Mouse (Mus musculus) adrenal gland, adult (tissue): ENCODE measurements at regions not wholly inside any gene's neighbourhood (a gene's known extent, or its start where the extent isn't known, plus 50 kb on each side); places are given as distances from the start of the nearest gene placed in this dataset.

ENCODE experiments used
- DNase-seq, 2 experiments: peaks; one replicate each; pipeline ENCODE4 v3.0.0; 2022 to 2023; ENCODE audit warnings: low spot score in 1 of 2; ENCODE audit not compliant: inconsistent age in 2 of 2

DNA sequence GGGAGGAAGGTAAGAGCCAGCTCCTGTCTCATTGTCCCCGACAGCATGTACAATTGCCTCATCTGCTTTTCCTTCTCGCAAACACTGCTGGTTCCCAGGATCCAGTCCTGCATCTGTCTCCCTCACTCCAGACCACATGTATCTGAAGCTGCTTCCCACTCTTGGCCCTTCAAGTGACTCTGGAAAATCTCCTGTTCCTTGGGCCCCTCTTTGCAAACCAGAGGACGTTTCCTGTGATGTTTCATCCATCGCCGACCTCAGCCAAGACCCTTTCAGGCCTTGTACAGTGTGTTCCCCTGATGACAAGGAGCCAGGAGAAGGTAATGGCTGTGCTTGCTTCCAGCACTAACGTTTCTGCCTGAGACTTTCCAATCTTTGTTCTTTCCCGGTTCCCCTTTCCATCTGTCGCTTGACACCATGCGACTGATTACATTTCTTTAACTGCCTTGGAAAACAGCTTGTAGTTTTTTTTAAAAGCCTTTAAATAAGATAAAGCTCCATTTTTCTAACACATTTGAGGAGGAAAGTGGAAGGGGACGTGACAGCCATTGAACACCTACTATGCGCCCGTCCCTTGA, 408.2 kb upstream of the Zmiz1 start:
- no peak for DNase-seq

DNA sequence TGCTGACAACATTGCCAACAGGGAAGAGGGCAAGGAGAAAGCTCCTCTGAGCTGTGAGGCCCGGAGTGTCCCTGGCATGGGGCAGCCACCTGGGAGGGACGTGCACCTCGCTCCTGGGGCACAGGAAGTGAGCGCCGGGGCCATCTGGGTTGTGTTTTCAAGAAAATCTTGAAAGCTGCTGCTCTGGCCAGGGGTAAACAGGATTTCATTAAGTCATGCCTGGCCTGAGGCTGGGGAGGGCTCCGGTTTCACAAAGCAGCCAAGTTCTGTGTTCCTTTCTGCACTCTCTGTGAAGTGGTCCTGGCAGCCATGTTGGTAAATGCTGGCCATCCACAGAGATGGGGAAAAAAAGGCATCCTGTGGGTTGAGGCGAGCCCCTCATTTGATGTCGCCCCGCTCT, 406.8 kb upstream of the Zmiz1 start:
- no peak for DNase-seq

DNA sequence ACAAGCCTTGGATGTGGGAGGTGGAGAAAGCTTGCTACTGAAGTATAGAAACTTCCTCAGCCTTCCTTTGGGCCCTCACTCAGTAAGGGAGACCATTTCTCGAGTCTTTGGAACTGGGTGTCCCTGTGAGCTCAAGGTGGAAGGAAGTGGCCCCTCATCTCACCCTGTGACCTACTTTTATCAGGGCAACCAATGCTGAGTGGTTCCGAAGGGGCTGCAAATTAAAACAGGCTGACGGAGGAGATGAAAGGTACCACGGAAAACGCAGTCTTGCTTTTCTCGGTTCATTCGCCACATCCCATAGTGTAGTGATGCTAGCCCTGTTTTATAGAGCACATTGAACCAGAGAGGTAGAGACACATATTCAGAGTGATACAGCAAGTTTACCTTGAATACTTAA, 399.6 kb upstream of the Zmiz1 start:
- DNase-seq, result no peak

DNA sequence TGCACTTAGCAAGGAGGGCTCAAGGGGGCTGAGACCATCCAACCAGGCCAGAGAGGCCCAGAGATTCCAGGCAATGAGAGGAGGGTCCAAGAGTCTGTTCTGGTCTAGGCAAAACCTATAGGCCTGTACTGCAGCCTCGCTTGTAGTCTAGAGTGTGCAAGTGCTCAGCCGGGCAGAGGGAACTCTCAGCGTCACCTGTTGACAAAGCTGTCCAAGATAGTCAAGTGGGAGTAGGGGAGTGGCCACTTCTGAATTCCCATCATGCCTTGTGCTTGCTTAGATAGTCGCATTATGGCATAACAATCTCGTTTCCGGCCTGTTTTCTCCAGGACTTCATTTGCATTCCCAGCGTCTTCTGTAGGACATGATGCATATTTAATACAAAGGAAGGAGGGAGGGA, 398.7 kb upstream of the Zmiz1 start:
- no peak for DNase-seq

DNA sequence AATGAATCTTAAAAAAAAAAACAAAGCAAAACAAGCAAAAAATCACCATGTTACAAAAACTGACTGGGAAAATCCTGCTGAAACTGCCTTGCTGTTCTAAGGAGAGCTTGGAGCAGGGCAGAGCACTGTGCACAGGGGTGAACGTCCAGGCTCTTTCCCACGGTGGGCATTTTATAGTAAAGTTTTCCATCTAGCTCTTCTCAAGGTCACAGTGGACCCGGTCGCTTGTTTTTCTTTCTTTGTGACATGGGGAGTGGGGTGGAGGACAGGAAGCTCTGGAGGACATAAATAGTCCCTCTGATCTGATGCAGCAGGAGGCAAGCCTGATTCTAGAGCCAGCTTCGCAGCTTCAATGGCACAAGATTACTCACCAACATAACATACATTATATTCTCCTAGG, 395.9 kb upstream of the Zmiz1 start:
- DNase-seq, result no peak

DNA sequence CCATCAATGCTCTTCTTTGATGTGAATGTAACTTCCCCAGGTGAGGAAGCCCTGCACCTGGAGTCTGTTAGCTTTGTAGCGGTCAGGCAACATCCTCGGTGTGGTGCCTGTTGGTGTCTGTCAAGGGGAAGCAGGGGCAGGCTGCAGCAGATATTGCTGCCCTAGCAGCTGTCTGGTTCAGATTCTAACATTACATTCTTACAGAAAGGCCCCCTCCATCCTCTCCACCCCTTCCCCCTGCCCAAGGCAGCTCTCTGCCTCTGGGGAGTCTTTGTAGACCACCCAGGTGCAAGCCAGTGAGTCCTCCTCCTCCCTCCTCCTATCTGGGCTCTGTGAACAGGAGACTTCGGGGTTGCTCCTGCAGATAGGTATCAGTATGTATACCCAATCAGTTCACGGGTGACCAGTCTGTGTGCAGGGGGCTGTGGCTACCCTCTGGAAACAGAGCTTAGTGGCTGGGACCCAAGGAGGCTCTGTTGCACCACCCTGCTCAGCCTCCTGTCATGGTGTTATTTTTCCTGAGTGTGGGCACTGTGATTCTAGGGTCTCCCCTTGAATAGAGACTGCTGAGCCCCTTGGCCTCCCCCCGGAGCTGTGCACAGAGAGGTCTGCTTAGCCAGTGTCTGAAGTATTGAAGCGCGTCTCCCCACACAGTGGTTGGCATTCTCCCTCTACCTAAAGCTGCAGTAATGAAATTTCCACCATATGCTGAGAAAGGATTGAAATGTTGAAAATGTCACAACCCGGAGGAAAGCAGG, 394.6 kb upstream of the Zmiz1 start:
- no peak for DNase-seq

DNA sequence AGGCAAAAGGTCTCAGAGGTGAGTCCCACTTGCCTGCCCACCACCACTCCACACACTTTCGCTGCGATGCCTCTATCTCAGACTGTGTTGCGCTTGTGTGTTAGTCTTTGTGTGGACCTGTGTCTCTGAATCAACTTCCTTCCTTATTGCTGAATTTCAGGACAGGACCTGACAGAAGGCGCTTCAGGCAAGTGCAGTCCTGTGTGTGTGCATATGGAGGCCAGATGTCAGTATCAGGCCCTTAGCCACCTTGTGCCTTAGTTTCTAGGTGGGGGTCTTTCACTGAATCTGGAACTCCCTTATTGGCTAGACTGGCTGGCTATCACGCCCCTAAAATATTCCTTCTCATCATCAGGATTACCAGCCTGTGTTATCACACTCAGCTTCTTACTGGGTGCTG, 391.6 kb upstream of the Zmiz1 start:
- no peak for DNase-seq

DNA sequence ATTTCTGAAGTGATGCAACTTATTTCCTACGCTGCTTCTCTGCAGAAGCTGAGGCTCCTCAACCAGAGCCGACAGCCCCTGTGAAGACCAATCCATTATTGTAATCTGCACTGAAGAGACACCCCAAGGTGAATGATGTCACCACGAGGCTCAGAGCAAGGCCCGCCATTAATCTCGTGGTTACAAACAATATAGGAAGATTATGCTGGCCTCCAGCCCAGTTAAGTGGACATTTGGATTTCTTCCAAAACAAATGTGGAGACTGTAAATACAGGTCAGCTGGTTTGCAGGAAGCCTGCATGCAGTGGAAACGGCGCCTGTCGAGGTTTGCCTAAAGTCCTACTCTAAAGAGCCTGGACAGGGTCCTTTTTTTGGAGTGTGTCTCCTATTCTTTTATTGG, 390.6 kb upstream of the Zmiz1 start:
- DNase-seq, result peak; percentile 82 to 93

DNA sequence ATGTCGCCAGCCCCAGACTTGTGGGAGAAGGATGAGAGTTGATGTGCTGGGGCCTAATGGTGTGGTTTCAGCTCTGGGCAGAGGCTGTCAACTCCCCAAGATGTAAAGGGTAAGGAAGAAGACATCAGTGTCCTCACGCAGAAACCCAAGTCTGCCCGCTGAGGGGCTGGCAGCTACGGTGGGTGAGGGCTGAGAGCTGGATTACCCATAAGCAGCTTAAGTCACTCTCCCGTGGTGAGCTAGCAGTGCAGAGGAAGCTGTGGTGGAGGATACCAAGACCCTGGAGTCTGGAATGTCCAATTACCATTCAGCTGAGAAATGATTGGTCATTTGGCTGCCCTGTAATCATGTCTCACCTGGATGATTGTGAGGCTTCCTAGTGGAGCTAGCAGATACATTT, 385.8 kb upstream of the Zmiz1 start:
- DNase-seq, result no peak

DNA sequence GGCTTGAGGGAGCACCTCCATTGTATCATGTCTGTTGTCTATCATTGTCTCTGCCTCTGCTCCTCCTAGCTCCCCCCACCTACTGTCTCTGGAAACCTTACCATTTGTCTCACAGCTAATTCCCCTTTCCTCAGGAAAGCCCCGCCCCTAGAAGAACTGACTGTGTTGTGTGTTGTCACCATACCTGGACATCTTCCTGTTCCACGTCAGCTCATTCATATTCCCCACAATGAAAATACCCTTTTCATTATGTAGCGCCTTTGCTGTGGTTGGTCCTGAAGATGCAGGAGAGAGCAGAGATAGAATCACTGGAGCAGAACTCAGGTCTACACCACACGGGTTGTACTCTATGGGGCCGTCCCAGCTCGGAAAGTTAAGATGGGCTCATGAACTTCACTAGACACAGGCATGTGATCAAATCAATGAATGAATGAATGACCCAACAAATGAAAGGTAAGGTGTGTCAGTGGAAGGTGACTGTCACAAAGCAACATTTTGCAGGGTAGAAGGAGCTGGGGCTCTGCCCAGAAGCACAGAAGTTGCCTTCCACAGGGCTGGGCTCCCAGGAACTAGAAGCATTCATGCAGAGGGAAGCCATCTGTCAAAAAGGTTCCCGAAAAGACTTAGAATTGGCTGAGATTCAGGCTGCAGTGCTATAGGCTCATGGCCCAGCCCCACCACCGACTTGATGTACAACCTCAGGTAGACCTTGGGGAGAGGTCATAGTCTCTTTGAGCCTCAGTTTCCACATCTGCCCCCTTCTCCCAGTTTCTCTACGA, 384.8 kb upstream of the Zmiz1 start:
- DNase-seq, result no peak

DNA sequence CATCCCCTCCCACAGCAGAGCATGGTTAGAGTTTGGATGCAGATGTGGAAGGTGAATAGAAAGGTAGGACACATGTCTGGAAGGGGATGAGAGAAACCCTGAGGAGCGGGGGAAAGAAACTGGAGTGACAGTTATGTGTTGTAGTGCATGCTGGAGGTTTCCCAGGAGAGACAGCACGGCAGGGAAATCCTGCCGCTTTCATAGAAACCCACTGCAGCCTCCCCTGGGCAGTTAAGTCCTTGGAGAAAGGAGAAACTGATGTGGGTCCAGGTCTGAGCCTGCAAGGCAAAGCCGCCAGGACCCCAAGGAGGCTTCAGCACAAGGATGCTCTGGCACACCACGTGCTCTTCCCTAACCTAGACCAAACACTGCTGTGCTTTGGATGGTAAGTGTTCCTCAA, 384.1 kb upstream of the Zmiz1 start:
- no peak for DNase-seq

DNA sequence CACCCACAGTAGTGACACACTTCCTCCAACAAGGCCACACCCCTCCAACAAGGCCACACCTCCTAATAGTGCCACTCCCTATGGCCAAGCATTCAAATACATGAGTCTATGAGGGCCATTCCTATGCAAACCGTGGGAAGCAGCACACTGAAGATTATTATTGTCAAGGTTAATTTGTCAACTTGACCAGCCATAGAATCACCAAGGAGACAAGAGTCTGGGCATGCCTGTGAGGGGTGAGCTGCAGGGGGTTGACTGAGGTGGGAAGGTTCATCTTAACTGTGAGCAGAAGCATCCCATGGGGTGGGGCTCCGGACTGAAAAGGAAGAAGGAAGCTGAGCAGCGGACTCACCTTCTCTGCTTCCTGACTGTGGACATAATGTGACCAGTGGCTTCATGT, 378.6 kb upstream of the Zmiz1 start:
- no peak for DNase-seq

DNA sequence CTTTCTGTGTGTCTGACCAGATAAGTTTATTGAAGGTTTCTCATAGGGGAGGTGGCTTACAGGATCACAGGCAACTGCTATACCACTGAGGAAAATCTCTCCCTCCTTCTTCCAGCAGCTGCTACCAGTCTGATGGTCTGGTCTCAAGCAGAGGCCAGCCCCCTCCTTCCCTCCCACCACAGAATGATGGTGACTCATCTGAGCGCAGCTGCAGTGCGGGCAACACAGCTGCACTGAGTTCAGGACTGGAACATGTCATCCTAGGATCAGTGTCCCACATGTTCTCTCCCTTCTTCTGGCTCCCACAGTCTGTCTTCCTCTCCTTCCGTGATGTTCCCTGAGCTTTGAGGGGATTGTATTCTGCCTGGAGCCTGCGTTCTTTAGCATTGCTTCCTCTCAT, 375.1 kb upstream of the Zmiz1 start:
- DNase-seq, result no peak

DNA sequence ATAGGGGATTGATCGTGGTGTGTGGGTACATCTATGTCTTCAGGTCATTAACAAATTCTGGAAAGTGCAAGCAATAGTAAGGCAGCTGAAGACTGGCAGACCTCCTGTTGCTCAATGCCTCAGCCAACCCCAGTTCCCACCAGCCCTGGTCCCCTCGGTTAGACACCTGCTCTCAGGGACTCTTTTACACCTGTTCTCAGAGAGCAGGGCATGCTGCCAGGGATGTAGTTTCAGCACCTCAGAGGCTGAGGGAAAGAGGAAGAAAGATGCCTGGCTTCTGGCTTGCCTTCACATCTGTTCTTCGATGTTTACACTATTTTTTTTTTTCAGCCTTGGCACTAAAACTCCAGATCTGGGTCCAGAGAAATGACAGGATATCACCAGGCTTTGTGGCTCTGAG, 362.2 kb upstream of the Zmiz1 start:
- no peak for DNase-seq

DNA sequence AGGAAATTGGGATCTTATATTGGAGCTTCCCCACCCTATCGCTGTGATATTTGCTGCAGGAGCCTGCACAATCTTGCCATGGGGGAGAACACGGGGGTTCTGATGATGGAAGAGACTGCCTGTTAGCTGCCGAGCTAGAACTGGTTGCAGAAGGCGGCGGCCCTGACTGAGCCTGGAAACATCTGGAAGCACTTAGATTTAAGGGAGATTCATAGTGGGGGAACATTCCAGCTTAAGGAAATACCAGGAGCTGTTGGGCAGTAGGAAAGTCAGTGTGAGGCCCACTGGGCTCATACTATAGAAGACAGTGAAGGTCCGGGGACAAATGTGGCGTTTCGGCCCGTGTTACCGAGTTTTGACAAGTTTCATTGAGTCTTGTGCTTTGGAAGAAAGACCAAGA, 353.6 kb upstream of the Zmiz1 start:
- DNase-seq, result no peak

DNA sequence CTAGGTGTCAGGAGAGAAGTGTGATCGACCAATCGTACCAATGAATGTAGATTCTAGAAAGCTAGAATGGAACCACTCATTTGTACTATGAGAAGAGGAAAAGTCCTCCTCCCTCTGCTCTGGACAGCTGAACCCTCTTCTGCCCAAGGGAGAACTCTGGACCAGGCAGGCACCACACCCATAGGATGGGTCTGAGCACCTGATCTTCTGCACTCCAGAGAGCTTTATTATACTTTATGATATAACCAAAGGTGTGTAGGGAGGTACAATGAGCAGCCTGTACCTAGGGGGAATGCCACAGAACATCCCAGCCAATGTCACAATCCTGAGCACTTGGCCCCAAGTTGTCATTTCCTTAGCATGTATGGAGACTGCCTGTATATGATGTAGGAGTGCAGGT, 352.5 kb upstream of the Zmiz1 start:
- no peak for DNase-seq

DNA sequence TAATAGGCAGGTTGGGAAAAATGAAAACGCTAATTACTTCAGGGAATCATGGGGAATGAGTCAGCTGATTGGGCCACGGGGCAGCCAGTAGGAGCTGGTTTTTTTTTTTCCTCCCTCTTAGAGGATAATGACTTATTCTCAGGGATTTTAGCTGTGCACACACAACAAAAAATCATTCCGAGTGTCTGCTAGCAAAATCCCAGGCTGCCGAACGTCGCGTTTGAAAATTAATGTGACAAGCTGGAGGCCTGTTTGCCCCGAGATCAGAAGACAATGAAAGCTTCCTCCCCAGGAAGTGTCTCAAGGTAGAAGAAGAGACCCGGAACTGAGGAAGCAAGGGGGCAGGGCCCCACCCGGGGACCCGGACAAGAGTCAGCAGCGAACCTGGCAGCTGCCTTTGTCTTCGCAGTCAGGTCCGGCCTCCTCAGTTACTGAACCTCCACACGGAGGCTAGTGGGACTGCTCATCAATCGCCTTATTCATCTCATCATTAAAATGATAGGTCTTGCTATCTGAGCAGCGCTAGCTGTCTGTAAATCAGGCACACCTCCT, 350.8 kb upstream of the Zmiz1 start:
- peak; percentile 25 to 61 for DNase-seq

DNA sequence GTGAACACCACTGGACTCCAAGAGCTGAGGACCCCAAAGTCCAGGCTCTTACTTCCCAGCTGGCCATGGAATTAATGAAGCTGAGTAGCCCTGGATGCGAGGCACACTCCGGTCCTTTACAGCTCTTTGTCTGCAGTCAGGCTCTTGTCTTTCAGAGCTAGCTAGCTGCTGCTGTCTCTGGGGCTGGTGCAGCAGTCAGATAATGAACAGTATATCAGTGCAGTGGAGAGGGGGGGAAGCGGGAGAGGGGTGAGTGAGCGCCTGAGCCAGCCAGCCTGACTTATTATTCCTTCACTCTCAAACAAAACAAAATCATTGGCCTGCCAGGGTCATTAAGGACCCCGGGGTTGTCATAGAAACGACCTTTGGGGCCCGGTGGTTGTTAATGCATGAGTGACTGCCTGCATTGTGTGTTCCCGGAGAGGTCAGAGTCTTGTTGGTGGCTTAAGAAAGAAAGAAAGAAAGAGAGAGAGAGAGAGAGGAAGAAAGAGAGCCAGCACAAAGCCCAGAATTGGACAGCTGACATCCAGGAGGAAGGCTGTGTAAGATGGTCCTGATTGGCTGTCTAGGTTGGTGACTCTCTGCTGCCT, 350.2 kb upstream of the Zmiz1 start:
- peak; percentile 45 to 54 for DNase-seq

DNA sequence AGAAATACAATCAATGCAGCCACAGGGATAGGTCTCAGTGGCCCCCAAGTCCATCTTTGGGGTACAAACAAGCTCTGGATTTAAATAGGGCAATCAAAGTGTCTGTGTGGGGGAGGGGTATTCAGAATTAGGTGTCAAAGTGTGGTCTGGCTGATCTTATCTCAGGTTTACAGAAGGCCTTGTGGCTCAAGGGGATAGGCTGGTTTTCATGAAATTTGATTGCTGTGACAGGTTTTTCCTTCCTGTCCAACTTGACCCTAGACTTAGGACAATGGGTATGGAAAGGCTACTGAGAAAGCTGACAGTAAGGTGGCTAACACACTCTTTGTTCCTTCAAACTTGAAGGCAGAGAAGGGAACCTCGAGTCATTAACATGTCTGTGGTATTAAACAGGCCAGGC, 349.3 kb upstream of the Zmiz1 start:
- DNase-seq, result no peak

DNA sequence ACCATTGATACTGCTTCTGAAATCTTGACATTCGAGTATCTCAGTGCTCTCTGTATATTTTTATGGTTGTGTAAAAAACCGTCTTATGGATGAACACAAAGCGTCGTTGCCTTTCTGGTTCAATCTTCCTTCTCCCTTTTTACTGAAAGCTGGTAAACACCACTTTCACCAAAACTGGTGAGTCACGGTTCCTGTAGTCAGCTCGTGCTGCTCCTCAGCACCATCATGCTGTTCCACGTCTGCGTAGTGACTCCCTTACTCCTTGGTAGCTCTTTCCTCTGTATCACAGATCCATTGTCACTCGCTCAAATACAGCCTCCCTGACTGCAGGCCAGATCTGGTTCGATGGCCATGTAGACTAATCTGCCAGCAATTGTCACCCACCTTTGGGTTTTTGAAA, 346.2 kb upstream of the Zmiz1 start:
- no peak for DNase-seq

DNA sequence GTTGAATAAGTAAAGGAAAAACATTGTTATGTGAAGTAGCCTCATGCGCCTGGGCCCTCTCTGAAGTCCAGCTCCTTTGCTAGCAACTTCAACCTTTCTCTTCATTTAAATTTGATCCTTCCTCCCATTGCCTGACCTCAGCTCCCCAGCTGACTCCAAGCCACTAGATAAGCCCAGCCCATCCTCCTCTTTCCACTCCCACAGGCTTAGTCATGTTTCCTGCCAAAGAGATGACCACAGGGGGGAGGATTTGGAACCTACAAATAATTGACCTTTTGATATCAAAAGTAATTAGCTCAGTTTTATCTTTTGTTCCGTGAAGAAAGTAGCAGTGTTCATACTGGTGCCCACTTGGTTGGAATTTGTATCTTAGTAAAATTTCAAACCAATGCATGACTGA, 345.7 kb upstream of the Zmiz1 start:
- DNase-seq, result peak; percentile 56 to 72

DNA sequence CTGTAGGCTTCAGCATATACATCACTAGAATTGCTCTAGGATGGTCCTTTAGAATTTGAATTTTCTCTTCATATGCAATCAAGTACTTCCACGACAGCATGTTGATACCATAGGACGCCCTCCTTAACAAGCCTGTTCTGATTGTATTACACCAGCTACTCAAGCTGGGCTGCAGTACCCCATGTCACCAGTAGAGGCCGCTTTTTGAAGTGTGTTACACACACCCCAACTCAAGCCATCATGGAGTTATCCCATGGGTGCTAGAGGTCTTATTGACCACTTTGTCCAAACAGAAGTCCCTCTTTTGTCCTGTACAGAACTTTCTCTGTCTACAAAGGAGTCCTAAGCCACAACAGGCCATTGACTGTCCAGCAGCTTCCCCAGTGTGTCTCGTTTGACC, 342.6 kb upstream of the Zmiz1 start:
- DNase-seq, result peak; percentile 69 to 94
